Mouse (Mus musculus) right cerebral cortex, postnatal 10 days (tissue): ENCODE results near the gene Doc2a.

ENCODE experiments used
- DNase-seq, 2 experiments: peaks; one replicate each; pipeline ENCODE4 v3.0.0; 2021; ENCODE audit warnings: low spot score in 2 of 2

Doc2a gene

DNA sequence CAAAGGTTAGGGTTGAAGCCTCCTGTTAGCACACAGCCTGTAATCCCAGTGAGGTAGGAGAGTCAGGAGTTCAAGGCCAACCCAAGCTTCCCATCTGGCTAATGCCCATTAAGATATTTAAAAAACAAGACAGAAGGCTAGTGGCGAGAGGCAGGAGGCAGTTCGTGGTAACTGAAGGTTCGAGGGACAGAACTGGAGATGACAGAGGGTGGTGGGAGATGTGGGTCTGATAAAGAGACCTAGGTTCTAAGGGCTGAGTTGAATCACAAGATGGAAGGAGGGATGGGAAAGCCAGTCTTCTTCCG is at the start of gene Doc2a:
Gene Doc2a, plus strand, starts transcription at position 301 of the 305 bp plus-strand sequence.
- DNase-seq: no peak

DNA sequence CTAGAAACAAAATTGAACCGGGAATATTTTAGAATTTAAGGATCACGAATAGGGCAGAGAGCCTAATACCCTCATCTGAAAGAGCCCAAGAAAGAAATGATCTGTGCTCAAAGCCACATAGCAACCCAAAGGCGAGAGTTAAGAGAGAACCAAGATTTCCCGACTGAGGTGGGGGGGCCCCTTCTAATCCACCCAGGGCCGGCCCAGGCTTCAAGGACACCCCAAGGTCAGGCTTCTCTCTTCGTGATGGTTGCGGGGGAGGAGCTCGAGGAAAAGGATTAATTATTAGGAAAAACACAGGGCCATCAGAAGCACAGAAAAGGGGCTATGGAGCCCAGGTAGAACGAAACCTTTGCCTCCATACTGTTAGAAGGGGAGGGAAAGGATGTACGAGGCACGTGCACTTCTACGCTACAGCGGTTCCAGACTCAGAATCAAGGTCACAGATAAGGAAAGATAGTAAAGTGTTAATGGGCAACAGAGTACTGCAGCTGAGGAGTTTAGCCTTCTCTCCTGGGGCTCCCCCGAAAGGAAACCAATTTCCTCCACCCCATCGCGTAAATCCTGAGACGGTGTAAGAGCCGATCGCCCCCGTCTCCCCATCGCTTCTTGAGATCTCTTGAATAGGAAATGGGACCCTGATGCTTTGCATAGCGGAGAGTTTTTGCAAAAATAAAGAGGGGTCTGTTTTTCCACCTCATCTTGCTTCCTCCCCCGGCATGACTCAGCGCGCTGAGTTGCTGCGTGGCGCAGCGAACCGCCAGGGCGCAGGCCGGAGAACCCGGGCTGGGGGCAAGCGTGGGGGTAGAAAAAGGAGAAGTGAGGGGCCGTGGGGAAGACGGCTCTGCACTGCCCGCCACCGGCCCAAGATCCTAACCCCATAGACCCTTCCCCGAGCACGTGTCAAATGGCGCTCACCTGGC is 48.8 kb upstream of the Doc2a start:
- DNase-seq: peak in 1 of 2 experiments; percentile 52

DNA sequence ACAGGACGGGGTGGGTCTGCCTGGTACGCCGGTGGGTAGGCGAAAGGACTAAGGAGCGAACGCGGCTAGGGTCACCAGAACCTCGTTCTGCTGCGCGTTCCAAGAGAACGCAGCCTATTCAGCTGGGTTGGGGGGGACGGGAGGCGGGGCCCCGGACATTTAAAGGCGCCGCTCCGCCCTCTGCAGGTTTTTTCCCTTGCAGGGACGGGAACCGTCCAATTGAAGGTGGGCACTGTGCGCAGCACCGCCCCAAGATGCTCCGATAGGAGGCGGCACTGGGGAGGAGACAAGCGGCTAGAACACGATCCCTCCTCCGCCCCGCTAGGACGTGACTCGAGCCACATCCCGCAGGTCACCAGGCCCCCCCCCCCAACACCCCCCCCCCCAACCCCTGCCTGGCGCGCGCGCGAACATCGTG is 48.2 kb upstream of the Doc2a start:
- DNase-seq: peak; percentile 98

DNA sequence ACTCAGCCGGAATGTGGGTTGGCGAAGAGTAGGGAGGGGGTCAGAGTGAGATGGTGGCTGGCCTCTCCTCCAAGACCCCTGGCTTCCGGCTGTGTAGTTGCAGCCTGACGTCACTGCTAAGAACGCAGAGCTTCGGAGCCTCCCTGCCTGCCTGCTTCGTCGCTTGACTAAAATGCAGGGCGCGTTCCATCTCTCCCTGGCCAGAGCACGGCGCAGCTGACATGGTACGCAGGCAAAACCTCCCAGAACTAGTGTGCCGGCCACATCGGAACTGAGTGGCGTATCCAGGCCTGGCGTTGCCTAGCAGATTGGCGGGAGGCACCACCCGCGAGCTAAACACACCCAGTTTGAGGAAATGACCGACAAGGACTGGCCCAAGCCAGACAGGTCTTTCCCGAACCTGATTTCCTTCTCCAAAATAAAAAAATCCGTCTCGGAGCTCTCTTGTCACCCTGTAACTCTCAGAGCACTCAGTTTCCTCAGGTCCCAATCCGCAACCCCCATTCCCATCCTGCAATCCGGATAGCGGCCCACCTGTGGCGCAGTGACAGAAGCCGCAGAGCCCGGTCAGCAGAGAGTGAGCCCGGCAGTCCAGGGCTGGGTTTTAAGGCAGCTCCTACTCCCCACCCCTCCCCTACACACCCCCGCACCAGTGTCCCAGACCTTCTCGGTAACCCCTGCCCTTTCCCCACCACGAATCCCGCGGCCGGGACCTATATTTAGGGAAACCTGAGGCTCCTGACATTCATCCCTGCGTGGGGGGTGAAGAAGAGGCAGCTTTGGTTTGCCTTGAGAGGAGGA is 47.5 kb upstream of the Doc2a start:
- DNase-seq: peak in 1 of 2 experiments; percentile 95

DNA sequence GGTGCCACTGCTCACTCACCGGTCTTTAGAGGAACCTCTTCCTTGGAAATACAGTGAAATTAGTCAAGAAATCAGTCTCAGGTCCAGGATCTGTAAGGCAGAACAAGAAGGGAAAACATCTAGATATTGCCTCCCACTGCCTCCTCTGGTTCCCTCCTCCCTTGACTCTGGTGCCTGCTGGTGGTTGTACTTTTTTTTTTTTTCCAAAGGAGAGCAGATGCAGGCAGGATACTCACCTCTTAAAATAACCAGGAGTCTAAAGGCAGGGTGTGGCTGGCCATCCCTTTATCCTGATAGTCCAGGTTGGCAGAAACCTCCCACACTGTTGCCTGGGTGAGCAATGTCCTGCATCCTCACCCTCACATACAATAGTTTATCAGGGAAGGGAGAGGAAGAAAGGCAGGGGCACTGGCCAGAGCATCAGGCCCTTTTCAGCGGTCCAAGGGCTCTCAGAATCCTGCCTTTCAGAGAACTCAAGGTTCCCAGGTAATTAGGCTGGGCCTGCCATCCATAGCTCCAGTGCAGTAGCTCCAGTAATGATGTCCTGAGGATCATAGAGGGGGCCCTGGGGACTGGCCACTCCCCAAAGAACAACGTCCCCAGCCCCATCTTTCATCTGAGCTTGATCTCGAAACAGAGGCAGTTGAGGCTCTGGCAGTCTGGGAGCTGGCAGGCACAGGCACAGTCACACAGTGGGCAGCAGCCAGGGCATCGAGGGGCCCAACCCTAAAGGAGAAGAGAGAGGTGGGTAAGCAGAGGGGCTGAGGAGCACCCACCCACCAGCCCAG is 46.8 kb upstream of the Doc2a start:
- peak in 1 of 2 experiments; percentile 44 for DNase-seq

DNA sequence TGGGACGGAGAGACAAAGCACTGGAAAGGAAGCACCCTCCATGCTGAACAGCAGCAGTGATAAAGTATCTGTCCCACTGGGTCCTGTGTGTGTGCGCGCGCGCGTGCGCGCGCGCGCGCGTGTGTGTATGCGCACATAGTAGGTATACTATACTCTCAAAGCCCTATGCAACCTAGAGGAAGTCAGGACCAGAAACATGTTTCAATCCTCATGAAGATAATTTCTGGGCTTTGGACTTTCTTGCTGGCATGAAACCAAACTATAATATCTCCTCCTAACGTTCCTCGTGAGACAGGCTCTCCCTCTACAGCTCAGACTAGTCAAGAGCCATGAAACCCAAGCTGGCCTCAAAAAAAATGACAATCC is 46.2 kb upstream of the Doc2a start:
- DNase-seq: no peak

DNA sequence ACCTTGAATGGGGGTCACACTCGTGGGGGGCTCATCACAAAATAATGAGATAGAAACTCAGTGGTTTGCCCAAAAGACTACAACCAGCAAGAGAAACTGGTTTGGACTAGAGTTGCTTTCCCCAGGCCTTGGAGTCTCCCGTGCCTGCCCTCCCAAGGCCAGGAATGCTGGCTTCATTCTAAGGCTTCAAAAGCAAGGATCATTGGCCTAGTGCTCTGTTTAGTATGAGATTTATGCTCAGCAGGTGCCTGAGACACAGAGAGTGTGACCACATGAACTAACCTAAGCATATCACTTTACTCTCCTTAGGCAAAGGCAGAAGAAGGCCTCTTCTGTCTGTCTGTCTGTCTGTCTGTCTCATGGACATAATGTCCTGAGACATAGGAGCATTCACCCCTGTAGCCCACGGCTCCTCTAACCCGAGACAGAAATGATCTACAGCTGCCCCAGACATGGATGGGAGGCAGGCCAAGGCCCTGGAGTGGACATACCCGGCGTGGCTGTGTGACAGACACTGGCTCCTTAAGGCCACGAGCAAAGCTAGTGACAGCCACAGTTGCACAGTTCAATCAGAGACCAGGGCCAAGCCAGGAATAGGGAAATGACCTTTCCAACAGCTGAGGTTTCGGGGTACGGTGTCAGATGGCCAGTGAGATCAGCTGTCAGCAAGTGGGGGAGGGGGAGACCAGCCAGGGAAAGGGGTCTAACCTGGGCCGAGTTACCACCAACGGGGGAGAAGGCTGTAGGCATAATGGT is 44.9 kb upstream of the Doc2a start:
- DNase-seq: no peak

DNA sequence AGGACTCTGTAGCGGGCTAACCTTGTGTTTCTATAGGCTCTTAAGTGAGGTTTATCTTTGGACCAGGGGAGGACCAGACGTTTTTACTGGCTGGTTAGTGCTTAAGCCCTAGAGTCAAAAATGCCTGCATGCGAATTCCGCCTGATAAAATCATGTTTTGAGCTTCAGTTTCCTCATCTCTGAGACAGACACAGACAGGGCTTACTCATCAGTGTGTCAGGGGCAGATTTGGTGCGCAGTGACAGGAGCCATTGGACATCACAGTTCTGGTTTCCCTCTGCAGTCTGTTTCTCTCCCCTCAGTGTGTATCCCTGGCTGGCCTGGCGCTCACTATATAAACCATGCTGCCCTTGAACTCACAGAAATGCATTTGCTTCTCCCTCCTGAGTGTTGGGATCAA is 44.0 kb upstream of the Doc2a start:
- DNase-seq: no peak

DNA sequence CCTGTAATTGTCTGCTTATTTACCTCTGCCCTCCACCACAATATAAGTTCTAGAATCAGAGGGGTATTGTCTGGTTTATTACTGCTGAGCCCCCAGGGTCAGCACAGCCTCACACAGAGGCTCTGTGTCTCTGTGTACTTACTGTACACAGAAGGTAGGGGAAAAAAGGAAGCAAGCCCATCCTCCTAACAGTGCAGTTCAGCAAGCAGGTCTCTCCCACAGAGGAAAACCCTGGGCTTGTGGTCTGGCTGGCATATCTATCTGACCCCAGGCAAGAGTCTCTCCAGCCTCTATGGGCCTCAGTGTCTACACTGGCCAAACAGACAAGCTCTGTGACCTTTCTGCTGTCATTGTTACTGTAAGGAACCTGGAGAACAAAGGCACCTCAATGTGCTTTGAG is 43.5 kb upstream of the Doc2a start:
- DNase-seq: no peak

DNA sequence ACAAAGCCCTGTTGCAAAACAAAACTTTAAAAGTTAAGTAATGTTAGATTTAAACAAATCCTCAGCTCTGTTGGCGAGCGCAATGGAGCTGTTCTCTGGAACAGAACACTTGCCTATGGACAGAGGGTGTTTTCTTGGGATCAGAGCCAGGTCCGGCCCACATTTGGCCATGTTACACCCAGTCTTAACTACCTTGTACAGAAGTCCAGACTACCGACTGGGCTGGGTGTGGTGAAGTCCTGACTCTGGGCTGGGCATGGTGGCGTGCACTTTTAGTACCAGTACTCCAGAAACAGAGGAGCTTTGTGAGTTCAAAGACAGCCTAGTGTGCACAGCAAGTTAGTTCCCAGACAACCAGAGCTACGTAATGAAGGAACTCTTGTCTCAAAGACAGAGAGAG is 40.3 kb upstream of the Doc2a start:
- no peak for DNase-seq

DNA sequence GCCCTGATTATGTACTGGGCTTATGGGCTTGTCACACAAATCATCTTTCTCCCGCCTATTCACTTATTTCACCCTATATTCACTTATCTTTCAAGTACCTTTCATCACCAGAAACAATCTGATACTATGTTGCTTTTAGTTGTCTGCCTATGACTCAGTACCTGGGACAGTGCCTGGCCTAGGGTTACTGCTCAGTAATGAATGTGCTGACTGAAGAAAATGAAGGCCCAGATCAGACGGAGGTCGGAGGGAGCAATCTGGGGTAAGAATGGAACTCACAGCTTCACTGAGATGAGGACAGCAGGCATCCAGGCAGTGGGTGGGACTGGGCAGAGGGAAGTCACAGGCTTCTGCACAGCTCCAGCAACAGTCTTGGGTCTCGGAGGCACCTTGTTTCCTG is 39.8 kb upstream of the Doc2a start:
- DNase-seq: no peak

DNA sequence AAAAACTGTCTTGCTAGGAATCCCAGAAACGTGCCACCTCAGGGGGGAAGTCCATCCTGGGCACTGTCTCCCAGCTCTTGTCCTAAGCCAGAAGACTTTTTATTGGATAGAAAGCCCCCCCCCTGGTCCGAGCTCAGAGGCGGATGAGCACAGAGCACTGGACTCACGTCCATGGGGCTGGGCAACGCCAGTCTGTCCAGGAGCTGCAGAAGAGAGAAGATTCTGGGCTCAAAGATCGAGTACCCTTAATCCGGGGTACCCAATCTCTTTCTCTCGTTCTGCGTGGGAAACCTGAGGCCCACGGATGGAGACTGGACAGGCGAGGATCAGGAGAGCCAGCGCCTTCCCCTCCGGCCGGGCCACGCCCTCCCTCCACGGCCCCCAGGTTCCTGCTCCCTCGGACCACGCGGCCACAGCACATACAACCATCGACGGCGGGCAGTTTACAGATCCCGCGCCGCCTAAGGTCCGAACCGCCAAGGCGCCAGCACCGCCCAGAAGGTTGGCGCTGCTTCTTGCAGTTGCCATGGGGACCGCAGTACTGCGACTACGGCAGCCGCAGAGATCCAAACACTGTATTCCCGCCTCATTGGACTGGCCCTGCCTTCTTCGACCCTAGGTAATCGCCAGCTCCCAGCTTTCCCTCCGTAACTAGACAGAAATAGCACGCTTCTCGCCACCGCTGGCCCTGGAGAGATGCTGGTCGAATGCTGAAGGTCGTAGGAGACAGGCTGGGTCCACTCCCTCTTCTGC is 38.3 kb upstream of the Doc2a start:
- peak; percentile 92 to 94 for DNase-seq

DNA sequence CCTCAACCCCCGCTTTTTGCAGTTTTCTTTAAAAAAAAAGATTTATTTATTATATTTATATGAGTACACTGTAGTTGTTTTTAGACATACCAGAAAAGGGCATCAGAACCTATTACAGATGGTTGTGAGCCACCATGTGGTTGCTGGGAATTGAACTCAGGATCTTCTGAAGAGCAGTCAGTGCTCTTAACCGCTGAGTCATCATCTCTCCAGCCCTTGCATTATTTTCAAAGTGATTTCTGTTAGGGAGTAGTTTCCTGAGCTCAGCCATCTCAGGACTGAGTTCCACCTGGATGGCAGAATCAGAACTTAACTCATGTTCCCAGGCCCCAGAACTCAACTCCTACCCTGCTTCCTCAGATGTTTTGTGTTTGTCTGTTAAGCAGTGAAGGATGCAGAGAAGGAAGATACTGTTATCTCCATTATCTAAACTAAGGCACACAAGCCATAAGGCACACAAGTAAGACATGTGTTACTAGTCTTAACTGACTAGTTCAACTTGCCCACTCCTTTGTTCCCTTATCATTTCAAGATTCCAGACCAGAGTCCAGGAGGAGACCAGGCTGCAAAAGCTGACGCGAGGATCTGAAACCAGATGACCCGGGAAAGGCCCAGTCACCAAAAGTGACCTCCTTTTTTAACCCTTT is 37.4 kb upstream of the Doc2a start:
- DNase-seq: no peak

DNA sequence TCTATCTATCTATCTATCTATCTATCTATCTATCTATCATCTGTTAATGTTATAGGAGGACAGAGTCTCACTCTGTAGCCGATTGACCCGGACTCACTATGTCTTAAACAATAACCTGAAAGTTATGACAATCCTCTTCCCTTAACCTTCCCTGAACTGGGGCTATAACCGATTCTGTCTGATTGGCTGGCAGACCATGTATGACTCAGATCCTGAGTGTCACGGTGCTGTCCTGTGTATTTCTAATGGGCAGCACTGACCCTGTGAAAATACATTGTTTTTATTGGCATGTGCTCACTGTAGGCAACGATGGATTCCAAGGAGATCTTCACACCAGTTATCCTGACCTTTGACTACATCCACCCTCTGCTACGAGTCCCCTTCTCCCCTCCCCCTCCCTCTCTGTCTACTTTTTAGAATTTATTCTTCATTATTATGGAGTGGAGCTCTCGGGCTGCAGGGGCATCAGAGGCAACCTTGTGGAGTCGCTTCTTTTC is 31.4 kb upstream of the Doc2a start:
- no peak for DNase-seq

DNA sequence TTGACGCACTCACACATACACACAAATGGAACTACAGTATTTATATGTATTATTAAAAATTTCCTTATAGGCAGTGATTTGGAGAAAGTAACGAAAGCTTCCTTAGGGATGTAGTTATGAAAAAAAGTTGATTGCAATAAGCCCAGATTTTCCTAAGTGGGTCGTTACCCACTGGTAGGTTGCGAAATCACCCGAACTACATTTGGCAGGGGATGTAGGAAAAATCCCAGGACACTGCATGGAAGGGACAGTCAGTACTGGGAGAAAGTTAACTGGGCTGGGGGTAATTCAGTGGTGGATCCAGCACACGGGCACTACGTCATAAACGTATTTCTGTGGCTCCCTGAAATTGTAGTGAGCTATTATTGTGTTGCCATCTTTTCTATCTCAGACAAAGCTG is 30.7 kb upstream of the Doc2a start:
- no peak for DNase-seq

DNA sequence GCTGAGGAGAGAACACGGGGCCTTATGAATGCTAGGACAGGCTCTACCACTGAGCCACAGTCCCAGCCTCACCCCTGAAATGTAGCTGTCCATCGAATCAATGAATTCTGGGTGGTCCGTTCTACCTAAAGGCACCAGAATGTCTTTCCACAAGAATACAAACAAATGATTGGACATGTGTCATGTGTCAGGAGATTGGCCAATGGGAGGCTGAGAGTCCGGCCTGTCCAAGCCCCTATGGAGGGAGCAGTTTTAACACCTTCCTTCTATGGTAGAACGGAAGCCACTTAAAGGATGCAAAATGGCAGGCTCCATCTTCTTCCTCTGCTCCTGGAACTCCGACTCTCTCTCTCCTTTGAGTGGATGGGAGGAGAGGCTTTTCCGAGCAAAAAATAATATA is 29.6 kb upstream of the Doc2a start:
- DNase-seq: no peak

DNA sequence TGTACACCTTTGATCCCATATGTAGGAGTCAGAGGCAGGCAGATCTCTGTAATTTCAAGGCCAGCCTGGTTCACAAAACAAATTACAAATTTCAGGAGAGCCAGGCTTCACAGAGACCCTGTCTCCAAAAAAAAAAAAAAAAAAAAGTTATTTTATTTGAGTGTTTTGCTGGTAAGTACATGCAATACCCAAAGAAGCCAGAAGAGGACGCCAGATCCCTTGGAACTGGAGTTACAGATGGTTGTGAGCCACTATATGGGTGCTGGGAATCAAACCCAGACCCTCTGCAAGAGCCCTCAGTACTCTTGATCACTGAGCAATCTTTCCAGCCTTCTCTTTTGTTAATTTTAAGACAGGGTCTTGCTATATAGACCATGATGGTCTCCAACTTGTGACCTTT is 28.4 kb upstream of the Doc2a start:
- DNase-seq: no peak

DNA sequence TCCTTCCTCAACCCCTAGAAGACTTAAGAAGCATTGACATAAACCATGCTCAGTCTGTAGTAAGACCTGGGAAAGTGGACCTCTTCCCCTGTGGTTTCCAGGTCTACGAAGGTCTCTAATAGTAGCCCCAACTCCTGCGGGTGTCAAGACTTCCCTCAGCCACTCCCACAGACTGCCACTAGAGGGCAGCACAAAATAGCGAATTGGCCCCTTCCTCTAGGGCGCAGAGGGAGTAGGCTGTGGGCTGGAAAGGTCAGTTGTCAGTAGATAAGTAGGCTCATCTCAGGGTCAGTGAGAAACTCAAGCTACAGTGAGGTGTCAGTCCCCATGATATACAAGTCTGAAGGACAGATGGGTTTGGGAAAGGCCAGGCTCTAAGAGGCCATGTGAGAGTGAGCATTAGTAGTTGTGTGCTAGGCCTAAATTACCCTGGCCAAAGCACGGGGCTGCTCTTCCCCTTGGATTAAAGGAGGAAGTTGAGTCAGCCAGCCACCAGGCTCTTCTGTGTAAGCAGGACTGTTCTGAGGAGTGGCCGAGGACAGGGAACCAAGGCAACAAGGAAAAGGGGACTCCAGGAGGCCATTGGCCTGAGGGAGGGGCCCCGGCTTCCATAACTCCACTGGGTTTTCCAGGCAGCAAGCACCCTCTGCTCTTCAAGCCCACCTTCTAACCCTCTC is 25.2 kb upstream of the Doc2a start:
- peak; percentile 69 to 86 for DNase-seq

DNA sequence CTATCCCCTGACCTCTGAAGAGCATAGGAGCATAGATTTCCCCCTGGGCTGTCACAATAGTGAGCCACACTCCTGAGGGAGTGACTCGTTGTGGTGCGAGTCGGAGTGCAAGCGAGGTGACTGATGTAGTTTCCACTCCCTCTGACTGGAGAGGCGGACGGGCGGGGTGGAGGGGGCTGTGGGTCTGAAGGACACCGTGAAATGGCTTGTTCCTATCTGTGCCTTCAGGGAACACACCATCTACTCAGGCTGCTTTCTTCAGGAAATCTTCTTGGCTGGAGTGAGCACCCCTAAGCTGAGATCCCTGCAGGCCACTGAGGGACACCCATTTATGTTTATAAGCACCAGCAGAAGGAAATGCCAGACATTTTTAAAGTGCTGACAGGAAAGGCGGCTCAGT is 24.5 kb upstream of the Doc2a start:
- peak in 1 of 2 experiments; percentile 43 for DNase-seq
